Mouse (Mus musculus) CH12F3 (cell line): Measurements from ENCODE around the gene Ptpn11.
"Not testable (repeated sequence)": the region's sequence is repeated elsewhere in the genome, so short reads cannot be mapped to it uniquely, and the experiment has no call there.

Experiments
- in situ Hi-C: fragments of 300-500 bp; cut with MboI; formaldehyde crosslinking; loops from 2 replicates; pipeline ENCODE4 v1.14.3; 2020; ENCODE audit warnings: low sequenced_read_pairs

The Ptpn11 gene

DNA sequence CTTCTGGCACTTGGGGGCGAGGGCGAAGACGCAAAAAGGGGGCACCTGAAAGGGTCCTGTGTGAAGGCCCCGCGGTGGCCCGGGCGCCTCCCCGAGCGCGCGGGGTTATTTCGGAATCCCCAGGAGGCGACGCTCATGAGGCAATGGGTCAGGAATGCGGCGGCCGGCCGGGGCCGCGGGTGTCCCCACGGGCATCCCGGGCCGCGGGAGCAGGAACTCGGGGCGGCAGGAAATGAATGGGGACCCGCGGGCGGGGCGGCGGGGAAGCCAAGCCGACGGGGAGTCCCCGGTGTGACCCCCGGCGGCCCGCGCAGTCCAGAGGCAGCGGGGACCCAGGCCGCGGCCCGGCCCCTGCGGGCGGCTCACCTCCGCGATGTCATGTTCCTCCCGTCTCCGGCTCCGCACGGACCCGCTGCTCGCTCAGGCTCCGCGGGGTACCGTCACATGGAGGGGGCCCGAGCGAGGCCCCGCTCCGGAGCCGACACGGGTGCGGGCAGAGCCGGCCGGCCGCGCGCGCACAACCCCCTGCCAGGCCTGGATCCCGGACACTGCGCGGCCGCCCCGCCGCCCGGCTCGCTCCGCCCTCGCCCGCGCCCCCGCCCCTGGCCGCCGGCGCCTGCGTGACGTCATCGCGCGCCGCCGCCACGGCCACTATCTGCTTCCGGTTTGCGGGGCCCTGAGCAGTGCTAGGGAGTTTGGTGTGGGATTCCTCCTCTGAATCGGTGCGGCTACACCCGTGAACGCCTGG lies at the start of gene Ptpn11:
Gene Ptpn11 (minus strand): TSS at position 562 of the 748 bp plus-strand sequence.
- in situ Hi-C loops: no loop called here

DNA sequence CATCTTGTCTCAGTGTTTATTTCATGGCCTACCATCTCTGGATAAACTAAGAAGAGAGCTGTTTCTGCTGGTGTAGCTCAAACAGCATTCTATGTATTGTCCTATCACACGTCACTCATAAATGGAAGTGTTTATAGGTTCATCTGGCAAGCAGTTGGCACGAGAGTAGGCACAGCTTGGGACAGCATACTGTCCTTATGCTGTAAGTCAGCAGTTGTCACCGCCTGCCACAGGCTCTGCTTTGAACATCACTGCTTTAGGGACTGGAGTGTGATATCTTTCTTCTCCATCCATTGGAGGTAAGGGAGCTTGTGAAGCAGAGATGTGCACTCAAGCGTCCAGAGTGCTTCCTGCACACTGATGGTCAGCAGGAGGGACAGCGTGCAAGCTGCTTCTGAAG lies 48.6 kb upstream of the Ptpn11 start:
- in situ Hi-C loops: no loop called here

DNA sequence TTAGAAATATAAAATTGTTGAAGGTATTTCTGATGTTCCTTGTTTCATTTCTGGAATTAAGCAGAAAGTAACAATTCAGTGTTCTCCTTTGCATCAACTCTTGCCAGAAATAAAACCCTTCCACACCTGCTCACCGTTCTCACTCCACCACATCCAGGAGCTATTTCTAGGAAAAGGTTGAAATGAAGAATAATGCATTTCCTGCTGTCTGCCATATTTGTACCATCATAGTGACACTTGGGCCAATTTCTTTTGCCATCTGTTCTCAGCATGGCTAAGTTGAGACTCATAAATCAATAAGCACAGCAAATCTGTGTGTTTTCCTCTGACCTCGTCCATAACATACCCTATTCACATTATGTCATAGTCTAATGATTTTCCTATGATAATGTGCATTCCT lies 47.0 kb upstream of the Ptpn11 start:
- in situ Hi-C loops: no loop called here

DNA sequence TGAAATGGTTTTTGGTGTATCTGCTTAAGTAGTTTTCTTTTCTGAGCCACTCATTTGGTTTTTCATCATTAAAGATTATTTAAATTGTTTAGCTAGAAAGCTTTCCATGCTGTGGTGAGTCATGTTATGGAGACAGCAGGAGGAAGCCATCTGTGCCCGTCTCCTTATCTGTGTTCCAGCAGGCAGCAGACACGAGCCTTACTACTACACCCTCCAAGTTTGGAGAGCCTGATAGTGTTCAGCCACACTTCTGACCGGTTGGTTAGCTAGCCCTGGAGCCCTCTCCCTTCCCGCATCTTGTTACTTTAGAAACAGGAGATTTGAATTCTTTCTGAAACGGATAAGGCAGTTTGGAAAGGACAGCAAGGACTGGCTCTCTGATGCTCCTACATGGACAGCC lies 45.0 kb upstream of the Ptpn11 start:
- in situ Hi-C loops: no loop called here

DNA sequence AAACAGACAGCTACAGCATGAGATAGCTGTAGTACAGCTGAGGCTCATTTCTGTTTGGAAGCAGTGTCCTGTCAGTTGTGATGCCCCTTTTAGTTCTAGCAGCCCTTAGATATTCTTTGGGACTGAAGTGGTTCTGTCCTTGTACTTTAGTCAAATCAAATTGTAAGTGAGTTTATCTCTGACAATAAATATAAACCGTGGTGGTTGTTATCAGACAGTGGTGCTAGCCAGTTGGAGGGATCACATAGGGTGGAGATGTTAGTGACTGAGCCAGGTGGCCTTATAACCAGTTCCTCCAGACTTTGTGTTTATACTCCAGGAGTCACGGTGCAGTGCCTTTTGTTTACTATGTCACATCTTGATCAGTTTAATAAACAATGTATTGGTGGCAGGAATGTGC lies 42.5 kb upstream of the Ptpn11 start:
- in situ Hi-C loops: no loop called here

DNA sequence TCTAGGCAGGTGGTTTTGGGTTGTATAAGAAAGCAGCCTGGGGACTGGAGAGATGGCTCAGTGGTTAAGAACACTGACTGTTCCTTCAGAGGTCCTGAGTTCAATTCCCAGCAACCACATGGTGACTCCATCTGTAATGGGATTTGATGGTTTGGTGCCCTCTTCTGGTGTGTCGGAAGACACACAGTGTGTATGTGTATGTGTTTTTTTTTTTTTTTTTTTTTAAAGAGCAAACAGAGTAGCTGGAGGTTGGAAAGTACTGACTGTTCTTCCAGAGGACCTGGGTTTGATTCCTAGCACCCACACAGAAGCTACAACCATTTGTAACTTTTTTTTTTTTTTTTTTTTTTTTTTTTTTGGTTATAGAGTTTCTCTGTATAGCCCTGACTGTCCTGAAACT lies 41.6 kb upstream of the Ptpn11 start:
- in situ Hi-C loops: no loop called here

DNA sequence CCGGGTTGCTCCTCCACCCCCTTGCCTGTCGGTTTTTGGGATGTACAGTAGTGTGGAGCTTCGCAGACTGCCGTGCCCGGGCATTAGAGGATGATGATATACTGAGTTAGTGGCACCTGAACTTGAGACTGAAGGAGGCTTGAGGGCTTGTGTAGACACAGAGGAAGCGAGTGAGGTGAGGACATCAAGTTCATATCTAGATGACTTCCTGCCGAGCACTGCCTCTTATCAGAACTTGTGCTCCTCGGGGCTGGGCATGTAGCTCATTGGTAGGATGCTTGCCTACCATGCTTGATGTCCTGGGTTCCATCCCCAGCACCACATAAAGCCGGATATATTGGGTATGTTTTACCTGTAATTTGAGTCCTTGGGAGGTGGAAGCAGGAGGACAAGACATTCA lies 39.6 kb upstream of the Ptpn11 start:
- in situ Hi-C loops: no loop called here

DNA sequence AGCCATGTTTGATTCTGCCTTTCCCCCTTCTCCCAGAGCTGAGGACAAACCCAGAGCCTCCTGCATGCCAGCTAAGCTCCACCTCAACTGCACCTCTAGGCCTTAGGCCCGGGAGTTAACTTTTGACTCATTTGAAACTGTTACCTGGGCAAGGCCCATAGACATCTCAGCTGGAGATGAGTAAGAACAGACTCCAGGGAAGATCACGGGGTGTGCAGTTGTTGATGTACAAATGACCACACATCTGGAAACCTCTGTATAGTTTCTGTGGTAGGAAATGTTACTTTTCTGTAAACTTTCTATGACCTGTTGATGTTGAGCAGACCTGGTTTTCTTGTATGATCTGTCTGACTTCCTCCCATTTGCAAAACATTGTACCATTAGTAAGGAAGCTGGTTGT lies 38.0 kb upstream of the Ptpn11 start:
- in situ Hi-C loops: no loop called here

DNA sequence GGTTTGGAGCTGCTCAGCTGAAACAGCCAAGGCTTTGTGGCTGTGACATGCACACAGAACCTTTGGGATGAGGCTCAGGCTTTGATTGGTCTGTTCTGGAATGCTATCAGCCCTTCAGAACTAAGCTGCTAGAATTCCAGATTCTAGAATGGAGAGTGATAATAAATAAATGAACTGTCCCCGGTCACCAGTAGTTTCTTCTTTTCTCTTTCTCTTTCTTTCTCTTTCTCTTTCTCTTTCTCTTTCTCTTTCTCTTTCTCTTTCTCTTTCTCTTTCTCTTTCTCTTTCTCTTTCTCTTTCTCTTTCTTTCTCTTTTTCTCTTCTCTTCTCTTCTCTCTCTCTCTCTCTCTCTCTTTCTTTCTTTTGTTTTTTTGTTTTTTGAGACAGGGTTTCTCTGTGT lies 36.1 kb upstream of the Ptpn11 start:
- in situ Hi-C loops: not testable (repeated sequence)

DNA sequence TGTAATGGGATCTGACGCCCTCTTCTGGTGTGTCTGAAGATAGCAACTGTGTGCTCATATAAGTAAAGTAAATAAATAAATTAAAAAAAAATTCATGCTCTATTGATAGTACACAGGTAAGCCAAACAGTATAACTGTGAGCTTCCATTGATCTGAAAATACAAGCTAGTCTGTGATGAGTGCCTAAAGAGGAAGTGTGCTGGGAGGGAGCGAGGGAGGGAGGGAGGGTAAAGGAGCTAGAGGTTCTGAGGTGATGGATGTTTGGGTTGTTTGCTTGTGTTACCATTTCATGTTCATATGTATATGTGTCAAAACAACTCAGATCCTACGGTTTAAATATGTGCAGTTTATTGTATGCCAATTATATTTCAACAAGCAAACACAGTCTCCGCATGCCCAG lies 35.6 kb upstream of the Ptpn11 start:
- in situ Hi-C loops: no loop called here

DNA sequence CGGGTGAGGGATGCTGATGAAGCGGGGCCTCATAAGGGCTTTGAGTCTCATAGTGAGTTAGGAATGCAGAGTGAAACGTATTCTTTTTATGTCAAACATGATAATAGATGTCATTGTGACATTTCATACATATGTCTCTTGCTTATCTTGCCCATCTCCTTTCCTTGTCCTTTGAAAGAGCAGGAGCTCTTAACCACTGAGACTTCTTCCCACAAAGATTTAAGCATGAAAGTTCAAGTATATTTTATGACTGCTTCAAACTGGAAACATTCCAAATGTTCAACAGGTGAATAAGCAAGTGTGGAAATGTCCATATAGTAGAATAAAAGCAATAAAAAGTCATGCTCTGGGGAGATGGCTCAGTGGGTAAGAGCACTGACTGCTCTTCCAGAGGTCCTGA lies 35.2 kb upstream of the Ptpn11 start:
- in situ Hi-C loops: no loop called here

DNA sequence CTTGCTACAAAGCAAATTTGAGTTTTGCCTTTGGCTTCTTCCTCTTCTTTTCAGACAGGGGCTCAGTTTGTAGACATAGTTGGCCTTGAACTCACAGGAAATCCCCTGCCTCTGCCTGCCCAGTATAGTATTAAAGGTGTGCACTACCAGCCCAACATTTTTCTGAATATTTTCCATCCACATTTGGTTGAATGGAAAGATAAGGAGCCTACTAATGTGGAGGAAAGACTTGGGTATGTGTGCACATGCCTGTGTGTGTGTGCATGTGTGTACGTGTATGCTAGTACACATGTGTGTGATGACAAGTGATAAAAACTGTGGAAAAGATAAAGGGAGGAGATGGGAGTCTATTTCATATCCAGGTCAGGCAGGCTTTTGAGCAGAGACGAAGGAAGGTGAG lies 34.7 kb upstream of the Ptpn11 start:
- in situ Hi-C loops: no loop called here

DNA sequence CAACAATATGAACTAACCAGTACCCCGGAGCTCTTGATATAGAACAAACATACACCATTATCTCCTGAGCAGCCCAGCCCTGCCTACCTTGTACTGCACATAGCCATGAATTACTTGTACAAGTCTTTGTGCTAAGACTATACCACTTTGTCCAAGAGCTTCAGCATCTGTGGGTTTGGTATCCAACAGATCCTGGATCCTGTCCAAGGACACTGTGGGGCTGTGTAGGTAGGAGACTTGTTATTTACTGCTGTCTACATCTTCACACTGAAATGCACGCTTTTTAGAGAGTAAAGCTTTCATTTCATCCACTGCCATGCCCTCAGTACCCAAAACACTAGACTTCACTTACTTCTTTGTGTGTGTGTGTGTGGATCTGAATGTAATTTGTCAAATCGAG lies 33.7 kb upstream of the Ptpn11 start:
- in situ Hi-C loops: no loop called here

DNA sequence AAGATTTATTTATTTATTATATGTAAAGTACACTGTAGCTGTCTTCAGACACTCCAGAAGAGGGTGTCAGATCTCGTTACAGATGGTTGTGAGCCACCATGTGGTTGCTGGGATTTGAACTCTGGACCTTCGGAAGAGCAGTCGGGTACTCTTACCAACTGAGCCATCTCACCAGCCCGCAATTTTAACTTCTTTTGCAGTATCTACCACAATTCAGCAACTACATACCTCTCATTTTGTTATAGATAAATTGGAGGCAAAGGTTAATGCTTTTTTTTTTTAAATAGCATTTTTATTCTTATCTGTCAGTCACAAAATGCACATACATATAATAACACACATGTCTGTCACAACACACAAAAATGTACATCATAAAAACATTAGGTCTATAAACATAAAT lies 32.8 kb upstream of the Ptpn11 start:
- in situ Hi-C loops: not testable (repeated sequence)

DNA sequence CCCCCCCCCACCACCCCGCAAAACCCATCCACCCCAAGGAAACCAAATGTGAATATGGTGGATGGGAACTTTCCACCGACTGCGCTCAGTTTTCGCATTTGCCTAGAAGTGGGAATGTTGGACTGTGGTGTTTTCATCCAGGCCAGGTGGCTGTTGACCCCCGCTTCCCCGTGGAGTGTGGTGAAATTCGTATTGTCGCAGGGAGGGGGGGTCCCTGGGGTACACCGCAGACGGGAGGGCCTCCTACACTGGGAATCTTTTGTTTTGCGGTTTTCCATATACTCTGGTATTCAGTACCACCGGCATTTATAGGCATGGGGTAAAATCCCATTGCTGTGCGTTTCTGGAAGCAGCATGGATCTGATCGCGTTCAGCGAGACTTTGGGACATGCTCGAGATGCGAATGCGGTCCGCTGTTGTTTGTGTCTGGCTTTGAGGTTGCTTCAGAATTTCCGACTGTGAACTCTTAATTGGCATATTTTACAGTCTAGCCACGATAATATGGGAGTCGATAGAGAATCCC lies 30.2 kb upstream of the Ptpn11 start:
- in situ Hi-C loops: no loop called here

DNA sequence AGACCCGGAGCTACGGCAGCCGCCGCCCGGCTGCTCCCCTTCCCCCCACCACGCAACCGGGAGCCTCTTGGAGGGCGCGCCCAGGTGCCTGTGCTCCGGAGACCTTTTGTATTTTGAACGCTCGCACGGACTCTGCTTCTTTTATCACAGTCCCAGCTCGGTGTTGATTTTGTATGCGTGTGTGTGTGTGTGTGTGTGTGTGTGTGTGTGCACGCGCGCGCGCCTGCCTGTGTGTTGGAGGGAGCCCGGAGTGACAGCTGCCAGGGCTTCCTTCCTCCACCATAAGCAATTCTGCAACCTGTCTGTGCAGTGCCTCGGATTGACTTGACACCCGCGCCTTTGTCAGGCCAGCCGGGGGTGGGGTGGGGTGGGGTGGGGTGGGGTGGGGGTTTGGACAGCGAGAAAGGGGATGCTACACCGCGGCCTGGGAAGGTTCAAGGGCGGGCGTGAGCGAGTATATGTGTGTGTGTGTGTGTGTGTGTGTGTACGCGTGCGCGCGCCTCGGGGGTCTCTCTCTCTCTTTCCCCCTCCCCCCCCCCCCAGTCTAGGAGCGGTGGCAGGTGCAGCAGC lies 29.6 kb upstream of the Ptpn11 start:
- in situ Hi-C loops: no loop called here

DNA sequence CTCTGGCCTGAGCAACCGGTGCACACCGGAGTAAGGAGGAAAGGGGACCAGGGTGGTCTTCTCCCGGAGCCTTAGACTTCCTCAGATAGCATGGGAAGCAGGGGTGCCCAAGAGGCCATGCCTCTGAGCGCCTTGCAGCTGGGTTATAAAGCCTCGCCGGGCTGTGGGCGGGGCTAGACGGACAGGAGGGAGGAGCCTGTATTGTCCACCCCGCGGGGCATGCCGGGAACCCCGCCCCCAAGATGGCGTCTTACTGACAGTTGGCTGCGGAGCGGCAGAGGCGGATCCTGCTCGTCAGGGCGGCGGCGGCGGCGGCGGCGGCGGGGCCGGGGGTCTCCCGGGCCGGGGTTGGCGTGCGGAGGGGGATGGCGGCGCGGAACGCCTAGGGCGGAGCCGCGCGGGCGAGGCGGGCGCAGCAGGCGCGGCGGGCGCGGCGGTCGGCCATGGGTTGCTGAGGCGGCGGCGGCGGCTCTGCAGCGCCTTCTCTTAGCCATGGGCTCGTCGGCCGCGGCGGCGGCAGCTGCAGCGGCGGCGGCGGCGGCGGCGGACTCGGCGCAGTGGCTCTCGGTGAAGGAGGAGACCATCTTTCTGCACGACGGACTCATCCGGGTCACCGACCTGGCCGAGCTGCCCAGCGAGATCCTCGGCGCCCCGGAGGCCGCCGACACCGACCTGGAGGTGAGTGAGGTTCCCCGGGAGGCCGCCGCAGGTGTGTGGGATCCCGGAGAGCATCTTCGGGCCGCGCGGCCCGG lies 29.0 kb upstream of the Ptpn11 start, which contains the start of gene Hectd4:
Gene Hectd4 (plus strand): TSS at position 240 of the 752 bp plus-strand sequence.
- in situ Hi-C loops: no loop called here

DNA sequence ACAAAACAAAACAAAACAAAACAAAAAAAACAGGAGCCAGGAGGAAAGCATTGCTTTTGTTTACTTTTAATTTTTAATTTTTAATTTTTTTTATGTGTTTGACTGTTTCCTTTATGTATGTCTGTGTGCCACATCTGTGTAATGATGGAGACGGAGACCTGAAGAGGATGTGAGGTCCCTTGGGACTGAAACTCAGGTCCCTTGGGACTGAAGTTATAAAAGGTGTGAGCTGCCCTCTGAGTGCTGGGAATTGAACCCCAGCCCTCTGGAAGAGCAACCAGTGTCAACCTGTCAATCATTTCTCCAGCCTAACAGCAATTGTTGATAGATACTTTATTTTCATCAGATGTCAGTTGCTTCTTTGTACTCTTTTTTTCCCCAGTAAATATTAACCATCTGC lies 28.0 kb upstream of the Ptpn11 start:
- in situ Hi-C loops: no loop called here

DNA sequence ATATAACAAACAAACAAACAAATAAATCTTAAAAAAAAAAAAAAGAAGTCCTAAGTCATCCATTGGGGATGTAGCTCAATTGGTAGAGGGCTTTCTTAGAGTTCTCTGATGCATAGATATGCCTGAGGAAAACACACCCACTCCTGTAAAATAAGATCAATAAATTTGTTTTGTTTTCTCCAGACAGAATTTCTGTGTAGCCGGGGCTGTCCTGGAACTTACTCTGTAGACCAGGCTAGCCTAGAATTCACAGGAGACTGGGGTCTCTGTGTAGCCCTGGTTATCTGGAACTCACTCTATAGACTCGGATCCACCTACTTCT lies 26.1 kb upstream of the Ptpn11 start:
- in situ Hi-C loops: no loop called here

DNA sequence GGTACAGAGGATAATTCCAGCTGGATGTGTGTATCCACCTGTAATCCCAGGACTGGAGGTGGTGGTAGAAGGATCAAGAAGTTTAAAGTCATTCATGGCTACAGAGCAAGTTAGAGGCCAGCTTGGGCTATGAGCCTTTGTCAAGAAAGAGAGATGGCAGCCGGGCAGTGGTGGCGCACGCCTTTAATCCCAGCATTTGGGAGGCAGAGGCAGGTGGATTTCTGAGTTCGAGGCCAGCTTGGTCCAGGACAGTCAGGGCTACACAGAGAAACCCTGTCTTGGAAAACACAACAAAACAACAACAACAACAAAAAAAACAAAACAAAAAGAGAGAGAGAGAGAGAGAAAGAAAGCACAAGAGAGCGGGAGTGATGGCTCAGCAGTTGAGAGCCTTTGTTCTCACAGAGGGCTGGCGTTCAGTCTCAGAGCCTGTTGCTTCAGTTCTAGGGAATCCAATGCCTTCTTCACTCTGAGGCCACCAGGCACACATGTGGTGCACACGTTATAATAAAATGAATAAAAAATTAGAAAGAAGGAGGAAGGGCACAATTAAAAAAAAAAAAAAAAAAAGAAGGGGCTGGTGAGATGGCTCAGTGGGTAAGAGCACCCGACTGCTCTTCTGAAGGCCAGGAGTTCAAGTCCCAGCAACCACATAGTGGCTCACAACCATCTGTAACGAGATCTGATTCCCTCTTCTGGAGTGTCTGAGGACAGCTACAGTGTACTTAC lies 25.6 kb upstream of the Ptpn11 start:
- in situ Hi-C loops: not testable (repeated sequence)

DNA sequence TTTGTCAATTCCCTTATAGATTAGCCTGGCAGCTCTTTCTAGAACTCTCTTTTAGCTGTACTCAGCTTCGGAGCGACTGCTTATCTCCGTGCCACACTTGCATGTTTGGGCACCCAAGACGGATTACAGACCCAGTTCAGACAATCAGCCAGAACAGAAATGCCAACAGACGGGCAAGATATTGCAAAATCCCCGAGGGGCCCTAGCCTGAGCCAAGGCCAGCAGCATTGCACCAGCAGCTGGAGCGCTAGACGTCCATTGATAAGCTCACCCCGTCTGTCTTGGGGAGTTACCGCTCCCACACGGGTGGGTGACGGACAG lies 24.9 kb upstream of the Ptpn11 start:
- in situ Hi-C loops: no loop called here
